Mouse (Mus musculus) forebrain, postnatal 0 days (tissue): Measurements from ENCODE around the gene Brap. TPM values are rescaled to one million over a fixed set of nuclear protein-coding genes. Genes with fewer than 3 reads are reported as not detected.

ENCODE experiments used
- ATAC-seq: fragments of 200-750 bp; cut with Nextera tagmentation; 2 replicates; pipeline ENCODE4 v1.8.0; 2017; ENCODE audit warnings: mild to moderate bottlenecking, moderate library complexity
- DNase-seq: peaks from one replicate; pipeline ENCODE4 v3.0.0-alpha.2; 2015
- H3K27ac ChIP-seq: fragments of 300-500 bp; sonication (generic); 2 replicates; pipeline ENCODE4 v1.5.1; 2014; ENCODE audit warnings: low read depth, mild to moderate bottlenecking, antibody characterized with exemption, low read length, moderate library complexity, mixed read lengths
- H3K27me3 ChIP-seq: fragments of 300-500 bp; sonication (generic); 2 replicates; pipeline ENCODE4 v1.6.1; 2014; ENCODE audit warnings: mild to moderate bottlenecking, low read length, mixed read lengths; ENCODE audit not compliant: insufficient read depth
- H3K36me3 ChIP-seq: fragments of 300-500 bp; sonication (generic); 2 replicates; pipeline ENCODE4 v1.6.1; 2014; ENCODE audit warnings: mild to moderate bottlenecking, moderate library complexity; ENCODE audit not compliant: insufficient read depth
- H3K4me1 ChIP-seq: fragments of 300-500 bp; sonication (generic); 2 replicates; pipeline ENCODE4 v1.6.1; 2014; ENCODE audit warnings: antibody characterized with exemption; ENCODE audit not compliant: insufficient read depth
- H3K4me2 ChIP-seq: fragments of 300-500 bp; sonication (generic); 2 replicates; pipeline ENCODE4 v1.6.1; 2014; ENCODE audit warnings: low read depth, mild to moderate bottlenecking, moderate library complexity
- H3K4me3 ChIP-seq: fragments of 300-500 bp; sonication (generic); 2 replicates; pipeline ENCODE4 v1.5.1; 2014; ENCODE audit warnings: low read depth, low read length, mixed read lengths
- H3K9ac ChIP-seq: fragments of 300-500 bp; sonication (generic); 2 replicates; pipeline ENCODE4 v1.6.1; 2014; ENCODE audit warnings: mild to moderate bottlenecking
- H3K9me3 ChIP-seq: fragments of 300-500 bp; sonication (generic); 2 replicates; pipeline ENCODE4 v1.6.1; 2016; ENCODE audit warnings: low read length
- CTCF ChIP-seq: sonication (generic); IDR thresholded peaks from 2 replicates; pipeline ENCODE4 v1.5.1; 2016; ENCODE audit warnings: antibody characterized with exemption, control low read depth, low read depth
- WGBS: fragments of 180-500 bp; shearing (Covaris S2); extraction: QIAGEN DNeasy Blood & Tissue Kit; methylation state at CpG from one replicate; pipeline ENCODE4 v1.1.7; 2014; 5-methylcytosine and 5-hydroxymethylcytosine counted together
- polyA plus RNA-seq: library from polyadenylated mRNA; unstranded; fragments of >200 nt; fragmentation: Nextera tagmentation; extraction: Ambion mirVana; gene quantifications from 2 replicates; pipeline ENCODE4 v1.2.1, GENCODE M21; 2015
- total RNA-seq: library from RNA; depleted of rRNA; stranded (reverse); fragments of >200 nt; gene quantifications from 2 replicates; pipeline ENCODE4 v1.2.3, GENCODE M21; 2014

The Brap gene
- total and polyA plus RNA-seq, 2 experiments from 2014 or later: 46.6 to 56.0 TPM

- TF ChIP-seq CTCF: no peak
- no peaks in the 10 kb centered on the region for H3K9me3 ChIP-seq
- no peaks in the 10 kb centered on the region for H3K36me3 ChIP-seq
- 61% methylated on average over 5 of the region's 5 CpGs for WGBS
- no peak overlapping the region for H3K4me2 ChIP-seq
- no peak overlapping the region for H3K27ac ChIP-seq
- H3K27me3 ChIP-seq: no peaks in the 10 kb centered on the region
- H3K4me1 ChIP-seq: no peaks in the 10 kb centered on the region
- no peak overlapping the region for H3K4me3 ChIP-seq
- ATAC-seq (no peak), DNase-seq (no peak)
- H3K9ac ChIP-seq: 0 out of 2 replicates have a peak overlapping the region, but pooled peaks have one; percentile 10
Observed at GRCm38 (mm10) chr5:121699891-121700290, 39.5 kb downstream of the Brap start.

GRCm38 (mm10) chr5:121700496-121700895, 40.1 kb downstream of the Brap start:
- Histone ChIP-seq H3K4me3 (no peak overlapping the region), H3K27ac (no peak overlapping the region)
- DNase-seq: no peak

GRCm38 (mm10) chr5:121701111-121701769, 40.9 kb downstream of the Brap start:
- H3K9me3 ChIP-seq: no peaks in the 10 kb centered on the region
- H3K4me1 ChIP-seq: no peaks in the 10 kb centered on the region
- no peaks in the 10 kb centered on the region for H3K36me3 ChIP-seq
- no peak overlapping the region for H3K9ac ChIP-seq
- H3K4me3 ChIP-seq: no peak overlapping the region
- no peaks in the 10 kb centered on the region for H3K27me3 ChIP-seq
- no peak for ATAC-seq
- DNase-seq: no peak
- H3K4me2 ChIP-seq: no peak overlapping the region
- TF ChIP-seq CTCF: no peak
- no peak overlapping the region for H3K27ac ChIP-seq
- 59% methylated on average over 8 of the region's 8 CpGs for WGBS

More at GRCm38 (mm10) chr5:121700496-121700895, 40.1 kb downstream of the Brap start:
- no peak for TF ChIP-seq CTCF
- no peaks in the 10 kb centered on the region for H3K36me3 ChIP-seq
- 18% methylated on average over 11 of the region's 11 CpGs for WGBS
- peak overlapping the region; percentile 27; the same call in 1 of the 2 replicates for H3K4me2 ChIP-seq
- H3K9me3 ChIP-seq: no peaks in the 10 kb centered on the region
- no peak for ATAC-seq
- 0 out of 2 replicates have a peak overlapping the region, but pooled peaks have one; percentile 10 for H3K9ac ChIP-seq
- H3K4me1 ChIP-seq: no peaks in the 10 kb centered on the region
- H3K27me3 ChIP-seq: no peaks in the 10 kb centered on the region

- no peak for TF ChIP-seq CTCF
- Histone ChIP-seq H3K36me3 (no peaks in the 10 kb centered on the region), H3K9me3 (no peaks in the 10 kb centered on the region), H3K4me2 (no peak overlapping the region), H3K9ac (no peak overlapping the region), H3K4me1 (no peaks in the 10 kb centered on the region), H3K27me3 (no peaks in the 10 kb centered on the region), H3K27ac (no peak overlapping the region), H3K4me3 (no peak overlapping the region)
- 56% methylated on average over 1 of the region's 1 CpGs for WGBS
- DNase-seq: no peak
- ATAC-seq: no peak
Observed at GRCm38 (mm10) chr5:121703341-121703740, 43.0 kb downstream of the Brap start.

GRCm38 (mm10) chr5:121704512-121705248, 44.3 kb downstream of the Brap start:
- Histone ChIP-seq H3K27me3 (no peaks in the 10 kb centered on the region), H3K36me3 (no peaks in the 10 kb centered on the region), H3K27ac (no peak overlapping the region), H3K4me3 (peak overlapping the region; percentile 6; the same call in 1 of the 2 replicates), H3K9ac (0 out of 2 replicates have a peak overlapping the region, but pooled peaks have one; percentile 2), H3K4me2 (peak overlapping the region; percentile 33), H3K9me3 (no peaks in the 10 kb centered on the region), H3K4me1 (no peaks in the 10 kb centered on the region)
- WGBS: 2% methylated on average over 20 of the region's 20 CpGs
- no peak for TF ChIP-seq CTCF
- ATAC-seq: peak; percentile 82
- peak; percentile 58 for DNase-seq

- peak overlapping the region; percentile 86; the same call in 1 of the 2 replicates for H3K4me3 ChIP-seq
- H3K4me1 ChIP-seq: peaks cover 9% of the 10 kb centered on the region
- no peak for TF ChIP-seq CTCF
- H3K9me3 ChIP-seq: no peaks in the 10 kb centered on the region
- peak overlapping the region; percentile 94 for H3K4me2 ChIP-seq
- DNase-seq: no peak
- 44% methylated on average over 2 of the region's 2 CpGs for WGBS
- no peak overlapping the region; the same call in 1 of the 2 replicates for H3K9ac ChIP-seq
- ATAC-seq: no peak
- H3K27ac ChIP-seq: no peak overlapping the region
- H3K27me3 ChIP-seq: no peaks in the 10 kb centered on the region
- no peaks in the 10 kb centered on the region for H3K36me3 ChIP-seq
Observed at GRCm38 (mm10) chr5:121710402-121710801, 50.0 kb downstream of the Brap start.

GRCm38 (mm10) chr5:121710851-121711173, 50.4 kb downstream of the Brap start:
- DNase-seq (no peak), ATAC-seq (no peak)

More at GRCm38 (mm10) chr5:121710851-121711173, 50.4 kb downstream of the Brap start:
- H3K4me3 ChIP-seq: peak overlapping the region; percentile 86
- WGBS: 1% methylated on average over 12 of the region's 12 CpGs
- peak overlapping the region; percentile 99 for H3K27ac ChIP-seq
- H3K4me1 ChIP-seq: peaks cover 9% of the 10 kb centered on the region
- no peaks in the 10 kb centered on the region for H3K27me3 ChIP-seq
- TF ChIP-seq CTCF: no peak
- no peaks in the 10 kb centered on the region for H3K36me3 ChIP-seq
- no peaks in the 10 kb centered on the region for H3K9me3 ChIP-seq
- peak overlapping the region; percentile 94 for H3K4me2 ChIP-seq
- H3K9ac ChIP-seq: peak overlapping the region; percentile 83
